Mouse (Mus musculus) cerebellum, postnatal 25 days (tissue): Measurements from ENCODE around the gene Usp1.
"Not testable (repeated sequence)": the region's sequence is repeated elsewhere in the genome, so short reads cannot be mapped to it uniquely, and the experiment has no call there.

ENCODE experiments used
- DNase-seq, 2 experiments: peaks; one replicate each; pipeline ENCODE4 v3.0.0; 2021; ENCODE audit warnings: mixed read lengths in 2 of 2

Usp1 gene

DNA sequence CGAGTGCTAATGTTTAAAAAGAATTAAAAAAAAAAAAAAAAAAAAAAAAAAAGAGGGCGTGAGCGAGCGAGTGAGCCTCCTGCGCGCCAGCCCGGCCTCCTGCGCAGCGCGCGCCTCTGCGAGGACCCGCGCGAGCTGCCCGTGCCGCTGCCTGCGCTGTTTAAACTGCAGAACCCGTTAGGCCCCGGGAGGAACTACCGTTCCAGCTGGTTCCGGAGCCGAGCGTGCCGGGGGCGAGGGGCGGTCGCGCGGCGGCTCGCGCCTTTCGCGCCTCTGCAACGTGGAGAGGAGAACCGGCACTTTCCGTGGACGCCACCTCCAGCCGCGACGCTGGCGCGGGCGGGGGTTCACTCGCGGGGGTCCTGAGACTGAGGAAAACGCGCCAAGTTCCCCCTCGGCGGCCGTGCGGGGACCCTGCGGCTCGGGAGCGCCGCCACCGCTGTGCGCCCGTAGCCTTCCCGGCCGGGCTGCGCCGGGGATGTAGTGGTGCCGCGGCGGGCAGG, at the start of gene Usp1:
TSS of gene Usp1 (plus strand) at position 243 of the 503 bp plus-strand sequence.
- DNase-seq: peak; percentile 86 to 90

GRCm38 (mm10) chr4:98882706-98883105, 40.9 kb upstream of the Usp1 start:
- DNase-seq: no peak

- DNase-seq: no peak
Measured at GRCm38 (mm10) chr4:98886377-98886776, 37.2 kb upstream of the Usp1 start.

- DNase-seq: peak; percentile 59 to 71
Measured at GRCm38 (mm10) chr4:98887148-98887547, 36.5 kb upstream of the Usp1 start.

- DNase-seq: no peak
Measured at GRCm38 (mm10) chr4:98910246-98910645, 13.4 kb upstream of the Usp1 start.

DNA sequence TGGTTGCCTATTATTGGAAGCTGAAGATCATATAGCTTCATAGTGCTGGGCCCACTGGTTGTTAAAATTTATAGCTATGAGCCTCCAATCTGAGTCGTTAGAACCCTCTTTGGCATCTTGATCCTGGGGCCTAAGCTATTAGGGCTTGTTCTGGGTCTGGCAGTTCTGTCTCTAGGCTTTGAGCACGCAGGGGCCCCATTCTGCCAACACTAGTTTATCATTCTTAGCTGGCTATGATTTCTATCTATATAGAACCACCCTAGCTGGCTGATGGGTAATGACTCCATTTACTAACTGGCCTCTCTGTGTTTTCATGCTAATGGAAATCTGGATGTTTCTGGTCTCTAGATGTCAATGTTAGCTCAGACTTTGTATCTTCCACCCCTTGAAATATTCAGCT, 5.9 kb upstream of the Usp1 start:
- no peak for DNase-seq

DNA sequence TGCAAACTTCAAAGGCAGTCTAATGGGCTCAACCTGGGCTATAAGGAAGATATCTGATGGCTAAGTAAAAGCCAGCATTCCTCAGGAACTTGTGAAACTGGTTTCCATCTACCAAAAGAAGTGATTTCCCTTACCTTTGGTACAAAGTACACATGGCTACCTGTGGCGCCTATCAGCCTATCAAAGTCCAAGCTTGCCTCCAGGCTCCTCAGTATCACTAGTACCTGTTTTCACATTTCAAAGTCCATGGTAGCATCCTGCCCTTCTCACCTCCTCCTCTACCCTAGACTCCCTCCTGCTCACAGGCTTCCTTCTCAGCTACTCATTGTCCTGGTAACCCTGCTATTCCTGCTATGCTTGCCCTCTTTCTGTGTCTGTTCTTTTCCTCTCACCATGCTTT, 5.4 kb upstream of the Usp1 start:
- DNase-seq: no peak

- DNase-seq: no peak
Measured at GRCm38 (mm10) chr4:98920896-98921295, 2.7 kb upstream of the Usp1 start.

DNA sequence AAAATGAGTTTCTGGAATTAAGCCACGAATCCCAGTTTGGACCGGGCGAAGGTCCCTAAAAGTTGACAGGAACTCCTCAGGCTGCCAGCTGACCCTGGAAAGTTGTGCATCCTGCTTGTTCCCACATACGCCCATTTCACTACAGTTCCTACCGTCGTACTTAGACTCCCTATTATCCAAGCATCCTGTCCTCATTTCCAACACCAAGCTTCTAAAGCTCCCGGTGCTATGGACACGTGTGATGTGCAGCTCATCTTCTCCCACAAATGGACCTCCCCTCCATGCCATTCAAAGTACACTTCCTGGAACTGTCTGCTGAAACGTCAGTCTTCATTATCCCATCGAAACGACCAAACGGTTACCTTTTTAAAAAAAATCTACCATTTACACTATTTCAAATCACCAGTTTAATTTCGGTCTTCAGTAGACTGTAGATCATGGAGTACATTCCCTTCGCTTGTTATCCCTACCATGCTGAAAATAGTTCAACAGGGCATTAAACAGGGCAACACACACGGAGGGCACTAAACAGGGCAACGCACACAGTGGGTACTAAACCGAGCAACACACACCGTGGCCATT, 1.5 kb upstream of the Usp1 start:
- DNase-seq: peak; percentile 14 to 30

GRCm38 (mm10) chr4:98922643-98923567, 705 bp upstream of the Usp1 start:
- peak; percentile 95 for DNase-seq

GRCm38 (mm10) chr4:98924071-98924905, 678 bp downstream of the Usp1 start:
- DNase-seq: peak; percentile 18 to 19

DNA sequence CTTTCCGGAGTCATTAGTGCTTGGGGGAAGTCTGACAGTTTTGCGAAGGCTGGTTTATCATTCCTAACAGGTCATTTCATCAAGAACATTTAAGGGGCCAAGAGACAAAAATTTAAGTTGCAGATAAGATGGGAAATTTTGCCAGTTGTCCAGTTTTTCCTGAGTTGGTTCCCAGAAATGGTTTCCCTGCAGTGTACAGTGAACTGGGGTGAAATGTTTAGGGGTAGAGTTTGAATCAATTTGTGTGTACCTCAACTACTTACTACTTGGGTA, 1.2 kb downstream of the Usp1 start:
- DNase-seq: no peak

DNA sequence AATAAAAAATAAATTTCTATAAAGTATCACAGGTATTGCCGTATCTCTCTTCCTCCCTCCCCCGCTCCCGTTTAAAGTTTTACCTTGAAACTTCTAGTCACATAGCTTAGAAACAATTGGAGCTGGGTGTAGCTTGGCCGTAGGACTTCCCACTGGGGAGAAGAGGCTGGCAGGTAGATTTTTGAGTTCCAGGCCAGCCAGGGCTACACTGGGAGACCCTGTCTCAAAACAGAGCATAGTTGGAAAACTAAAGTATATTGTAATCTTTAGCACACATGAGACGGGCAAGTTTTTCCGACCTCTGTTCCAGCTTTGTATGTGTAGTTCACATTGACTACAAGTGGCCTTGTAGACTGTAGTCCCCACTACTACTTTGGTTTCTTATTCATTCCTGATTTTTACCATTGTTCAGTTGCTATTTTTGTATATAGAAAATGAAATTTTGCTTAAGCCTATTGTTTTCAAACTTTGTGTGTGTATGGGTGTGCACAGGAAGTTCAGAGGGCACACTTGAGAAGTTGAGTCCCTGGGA, 1.7 kb downstream of the Usp1 start:
- DNase-seq: no peak

- DNase-seq: no peak
Measured at GRCm38 (mm10) chr4:98936036-98936435, 12.4 kb downstream of the Usp1 start.

GRCm38 (mm10) chr4:98938210-98938609, 14.6 kb downstream of the Usp1 start:
- not testable (repeated sequence) for DNase-seq

GRCm38 (mm10) chr4:98950563-98950962, 27.0 kb downstream of the Usp1 start:
- DNase-seq: no peak

GRCm38 (mm10) chr4:98955986-98956385, 32.4 kb downstream of the Usp1 start:
- peak; percentile 36 to 48 for DNase-seq

DNA sequence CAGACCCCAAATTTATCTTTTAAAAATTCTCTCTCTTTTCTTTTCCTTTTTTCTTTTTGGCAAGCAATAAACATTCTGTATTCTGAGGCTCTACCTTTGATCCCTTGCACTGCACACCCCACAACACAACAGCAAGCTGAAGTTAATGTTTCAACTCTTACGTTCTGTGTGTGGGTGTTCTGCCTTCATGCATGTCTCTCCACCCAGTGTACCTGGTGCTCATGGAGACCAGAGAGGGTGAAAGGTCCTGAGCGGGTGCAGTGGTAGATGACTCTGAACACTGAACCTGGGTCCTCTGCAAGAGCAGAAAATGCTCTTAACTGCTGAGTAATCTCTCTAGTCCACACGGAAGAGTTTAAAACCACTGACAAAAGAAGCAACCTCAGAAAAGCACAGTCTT, 36.6 kb downstream of the Usp1 start:
- no peak for DNase-seq

- DNase-seq: no peak
Measured at GRCm38 (mm10) chr4:98969946-98970345, 46.3 kb downstream of the Usp1 start.

- DNase-seq: no peak
Measured at GRCm38 (mm10) chr4:98975741-98976140, 52.1 kb downstream of the Usp1 start.

GRCm38 (mm10) chr4:98978288-98978687, 54.7 kb downstream of the Usp1 start:
- not testable (repeated sequence) for DNase-seq

GRCm38 (mm10) chr4:98978693-98979092, 55.1 kb downstream of the Usp1 start:
- no peak for DNase-seq

- DNase-seq: not testable (repeated sequence)
Measured at GRCm38 (mm10) chr4:98979976-98980375, 56.4 kb downstream of the Usp1 start.
